Mouse (Mus musculus) intestine, embryonic 15.5 days (tissue): ENCODE measurements around the gene A430033K04Rik. TPM values are rescaled to one million over a fixed set of nuclear protein-coding genes. Genes with fewer than 3 reads are reported as not detected.

Experiments
- ATAC-seq: fragments of 200-750 bp; cut with Nextera tagmentation; 2 replicates; pipeline ENCODE4 v1.8.0; 2017; ENCODE audit warnings: moderate TSS enrichment, moderate library complexity
- H3K27ac ChIP-seq: fragments of 300-500 bp; sonication (generic); 2 replicates; pipeline ENCODE4 v1.5.1; 2015; ENCODE audit warnings: mild to moderate bottlenecking, inconsistent platforms
- H3K27me3 ChIP-seq: fragments of 300-500 bp; sonication (generic); replicated peaks from 2 replicates; pipeline ENCODE4 v1.6.1; 2015; ENCODE audit warnings: inconsistent platforms
- H3K36me3 ChIP-seq: fragments of 300-500 bp; sonication (generic); 2 replicates; pipeline ENCODE4 v1.6.1; 2015; ENCODE audit warnings: inconsistent platforms
- H3K4me1 ChIP-seq: fragments of 300-500 bp; sonication (generic); replicated peaks from 2 replicates; pipeline ENCODE4 v1.6.1; 2015; ENCODE audit warnings: inconsistent platforms
- H3K4me2 ChIP-seq: fragments of 300-500 bp; sonication (generic); replicated peaks from 2 replicates; pipeline ENCODE4 v1.6.1; 2015; ENCODE audit warnings: mild to moderate bottlenecking, inconsistent platforms
- H3K4me3 ChIP-seq: fragments of 300-500 bp; sonication (generic); replicated peaks from 2 replicates; pipeline ENCODE4 v1.5.1; 2015; ENCODE audit warnings: inconsistent platforms
- H3K9ac ChIP-seq: fragments of 300-500 bp; sonication (generic); 2 replicates; pipeline ENCODE4 v1.6.1; 2015; ENCODE audit warnings: inconsistent platforms
- H3K9me3 ChIP-seq: fragments of 300-500 bp; sonication (generic); 2 replicates; pipeline ENCODE4 v1.6.1; 2016; ENCODE audit warnings: inconsistent platforms
- WGBS: fragments of 180-500 bp; shearing (Covaris S2); methylation state at CpG from one replicate; pipeline ENCODE4 v1.1.7; 2015; 5-methylcytosine and 5-hydroxymethylcytosine counted together
- polyA plus RNA-seq: library from polyadenylated mRNA; unstranded; fragments of >200 nt; fragmentation: Nextera tagmentation; extraction: Ambion mirVana; gene quantifications from 2 replicates; pipeline ENCODE4 v1.2.1, GENCODE M21; 2015

Gene A430033K04Rik
- polyA plus RNA-seq, result 10.7 and 10.9 TPM in 2 replicates

- H3K27ac ChIP-seq, result peak within 1 kb of the TSS; percentile 94
Measured at GRCm38 (mm10) chr5:138622645-138623477, at the start of gene A430033K04Rik. A430033K04Rik (plus strand) TSS chr5:138622859.

GRCm38 (mm10) chr5:138587396-138587795, 35.3 kb upstream of the A430033K04Rik start:
- H3K9me3 ChIP-seq, result no peaks in the 10 kb centered on the region
- H3K4me2 ChIP-seq, result no peak overlapping the region
- no peak for ATAC-seq
- no peaks in the 10 kb centered on the region for H3K4me1 ChIP-seq
- H3K27me3 ChIP-seq, result no peaks in the 10 kb centered on the region
- H3K4me3 ChIP-seq, result no peak overlapping the region
- 88% methylated on average over 6 of the region's 6 CpGs for WGBS
- no peak overlapping the region for H3K9ac ChIP-seq
- no peak overlapping the region for H3K27ac ChIP-seq
- H3K36me3 ChIP-seq, result no peaks in the 10 kb centered on the region

More at GRCm38 (mm10) chr5:138622645-138623477, at the start of gene A430033K04Rik:
- ATAC-seq, result peak; percentile 94
- Histone ChIP-seq H3K36me3 (no peaks in the 10 kb centered on the region), H3K4me2 (peak within 1 kb of the TSS; percentile 77), H3K4me3 (peak within 1 kb of the TSS; percentile 82), H3K27me3 (no peaks in the 10 kb centered on the region), H3K9me3 (no peaks in the 10 kb centered on the region), H3K9ac (peak within 1 kb of the TSS; percentile 86), H3K4me1 (peaks cover 9% of the 10 kb centered on the region; the same call in 1 of the 2 replicates)
- under 1% methylated on average over 30 of the region's 30 CpGs for WGBS

GRCm38 (mm10) chr5:138618353-138618752, 4.3 kb upstream of the A430033K04Rik start:
- WGBS, result 92% methylated on average over 1 of the region's 1 CpGs
- H3K4me3 ChIP-seq, result 0 out of 2 replicates have a peak overlapping the region, but pooled peaks have one; percentile 4
- no peaks in the 10 kb centered on the region for H3K4me1 ChIP-seq
- H3K36me3 ChIP-seq, result peaks cover 37% of the 10 kb centered on the region
- no peaks in the 10 kb centered on the region for H3K27me3 ChIP-seq
- no peak overlapping the region for H3K27ac ChIP-seq
- H3K9ac ChIP-seq, result no peak overlapping the region
- H3K4me2 ChIP-seq, result peak overlapping the region; percentile 43; the same call in 1 of the 2 replicates
- H3K9me3 ChIP-seq, result peaks cover 18% of the 10 kb centered on the region
- no peak for ATAC-seq

GRCm38 (mm10) chr5:138619211-138620128, 3.2 kb upstream of the A430033K04Rik start, which contains the start of gene Zfp68:
Zfp68 (minus strand) TSS chr5:138619761.
- peaks cover 26% of the 10 kb centered on the region for H3K36me3 ChIP-seq
- peak within 1 kb of the TSS; percentile 100 for H3K9ac ChIP-seq
- under 1% methylated on average over 43 of the region's 43 CpGs for WGBS
- H3K27me3 ChIP-seq, result no peaks in the 10 kb centered on the region
- peak within 1 kb of the TSS; percentile 99 for H3K27ac ChIP-seq
- ATAC-seq, result peak; percentile 98
- H3K9me3 ChIP-seq, result peaks cover 15% of the 10 kb centered on the region
- peak within 1 kb of the TSS; percentile 43 for H3K4me2 ChIP-seq
- peaks cover 7% of the 10 kb centered on the region; the same call in 1 of the 2 replicates for H3K4me1 ChIP-seq
- H3K4me3 ChIP-seq, result peak within 1 kb of the TSS; percentile 93

GRCm38 (mm10) chr5:138620836-138621235, 1.8 kb upstream of the A430033K04Rik start:
- Histone ChIP-seq H3K9me3 (peaks cover 12% of the 10 kb centered on the region), H3K27me3 (no peaks in the 10 kb centered on the region), H3K4me1 (peaks cover 9% of the 10 kb centered on the region; the same call in 1 of the 2 replicates), H3K4me3 (no peak overlapping the region), H3K27ac (no peak overlapping the region), H3K4me2 (no peak overlapping the region), H3K36me3 (peaks cover 14% of the 10 kb centered on the region), H3K9ac (no peak overlapping the region)
- 69% methylated on average over 5 of the region's 5 CpGs for WGBS
- ATAC-seq, result no peak

- Histone ChIP-seq H3K27me3 (no peaks in the 10 kb centered on the region), H3K4me3 (peak overlapping the region; percentile 82), H3K4me1 (peaks cover 9% of the 10 kb centered on the region; the same call in 1 of the 2 replicates), H3K36me3 (no peaks in the 10 kb centered on the region), H3K27ac (peak overlapping the region; percentile 94; the same call in 1 of the 2 replicates), H3K4me2 (peak overlapping the region; percentile 77), H3K9ac (peak overlapping the region; percentile 86), H3K9me3 (no peaks in the 10 kb centered on the region)
- no peak for ATAC-seq
- WGBS, result 12% methylated on average over 3 of the region's 3 CpGs
Measured at GRCm38 (mm10) chr5:138623478-138623875, 818 bp downstream of the A430033K04Rik start.

- WGBS, result 90% methylated on average over 2 of the region's 2 CpGs
- Histone ChIP-seq H3K4me2 (no peak overlapping the region), H3K9ac (no peak overlapping the region), H3K36me3 (peaks cover 9% of the 10 kb centered on the region), H3K27ac (no peak overlapping the region), H3K27me3 (no peaks in the 10 kb centered on the region), H3K4me1 (no peaks in the 10 kb centered on the region), H3K4me3 (no peak overlapping the region), H3K9me3 (no peaks in the 10 kb centered on the region)
- ATAC-seq, result no peak
Measured at GRCm38 (mm10) chr5:138636486-138636885, 13.8 kb downstream of the A430033K04Rik start.

- Histone ChIP-seq H3K4me2 (no peak overlapping the region), H3K4me1 (no peaks in the 10 kb centered on the region), H3K36me3 (peaks cover 9% of the 10 kb centered on the region), H3K9ac (no peak overlapping the region), H3K4me3 (no peak overlapping the region), H3K9me3 (no peaks in the 10 kb centered on the region), H3K27ac (no peak overlapping the region), H3K27me3 (no peaks in the 10 kb centered on the region)
- no peak for ATAC-seq
- WGBS, result 94% methylated on average over 3 of the region's 3 CpGs
Measured at GRCm38 (mm10) chr5:138641081-138641480, 18.4 kb downstream of the A430033K04Rik start.

GRCm38 (mm10) chr5:138641761-138642160, 19.1 kb downstream of the A430033K04Rik start:
- WGBS, result 94% methylated on average over 3 of the region's 3 CpGs
- H3K4me1 ChIP-seq, result no peaks in the 10 kb centered on the region
- no peaks in the 10 kb centered on the region for H3K9me3 ChIP-seq
- H3K9ac ChIP-seq, result no peak overlapping the region
- H3K27me3 ChIP-seq, result no peaks in the 10 kb centered on the region
- no peak for ATAC-seq
- peaks cover 12% of the 10 kb centered on the region for H3K36me3 ChIP-seq
- no peak overlapping the region for H3K27ac ChIP-seq
- no peak overlapping the region for H3K4me2 ChIP-seq
- no peak overlapping the region for H3K4me3 ChIP-seq

- 85% methylated on average over 1 of the region's 1 CpGs for WGBS
- Histone ChIP-seq H3K4me2 (no peak overlapping the region), H3K4me1 (no peaks in the 10 kb centered on the region), H3K9me3 (no peaks in the 10 kb centered on the region), H3K9ac (no peak overlapping the region), H3K36me3 (0 out of 2 replicates have a peak, but pooled peaks cover 2% of the 10 kb centered on the region), H3K4me3 (no peak overlapping the region), H3K27me3 (no peaks in the 10 kb centered on the region), H3K27ac (no peak overlapping the region)
- ATAC-seq, result no peak
Measured at GRCm38 (mm10) chr5:138652911-138653310, 30.3 kb downstream of the A430033K04Rik start.

GRCm38 (mm10) chr5:138656477-138657156, 34.0 kb downstream of the A430033K04Rik start:
- H3K36me3 ChIP-seq, result no peaks in the 10 kb centered on the region
- no peak overlapping the region for H3K4me3 ChIP-seq
- no peaks in the 10 kb centered on the region for H3K4me1 ChIP-seq
- ATAC-seq, result peak; percentile 84
- H3K9me3 ChIP-seq, result no peaks in the 10 kb centered on the region
- no peak overlapping the region for H3K27ac ChIP-seq
- no peak overlapping the region for H3K9ac ChIP-seq
- no peaks in the 10 kb centered on the region for H3K27me3 ChIP-seq
- H3K4me2 ChIP-seq, result no peak overlapping the region
- 15% methylated on average over 2 of the region's 2 CpGs for WGBS
